Mouse (Mus musculus) C2C12 (cell line): ENCODE measurements around the gene Tmem117. TPM values are rescaled to one million over a fixed set of nuclear protein-coding genes. Genes with fewer than 3 reads are reported as not detected.

ENCODE experiments used
- H3K27me3 ChIP-seq: one replicate; pipeline ENCODE4 v1.6.1; 2011; ENCODE audit not compliant: control insufficient read depth, insufficient read depth, insufficient read length
- H3K36me3 ChIP-seq: one replicate; pipeline ENCODE4 v1.6.1; 2011; ENCODE audit not compliant: control insufficient read depth, insufficient read depth
- H3K4me3 ChIP-seq: one replicate; pipeline ENCODE4 v1.5.1; 2011; ENCODE audit warnings: mild to moderate bottlenecking, control low read depth; ENCODE audit not compliant: poor library complexity, insufficient read depth, severe bottlenecking
- H3K79me2 ChIP-seq: one replicate; pipeline ENCODE4 v1.6.1; 2011; ENCODE audit not compliant: control insufficient read depth, insufficient read depth
- H3K79me3 ChIP-seq: one replicate; pipeline ENCODE4 v1.6.1; 2011; ENCODE audit warnings: low read depth, control low read depth
- H3ac ChIP-seq: one replicate; pipeline ENCODE3; 2011; ENCODE audit warnings: low read depth; ENCODE audit not compliant: control insufficient read depth, insufficient read length
- CEBPB ChIP-seq: IDR thresholded peaks from one replicate; pipeline ENCODE4 v1.6.1; 2011; ENCODE audit warnings: low read depth, mild to moderate bottlenecking, control low read depth, moderate library complexity
- CTCF ChIP-seq: IDR thresholded peaks from one replicate; pipeline ENCODE4 v1.5.1; 2011; ENCODE audit not compliant: control insufficient read depth, insufficient read depth, insufficient read length
- FOSL1 ChIP-seq: IDR thresholded peaks from one replicate; pipeline ENCODE4 v1.8.0; 2011; ENCODE audit warnings: mild to moderate bottlenecking, low read length; ENCODE audit not compliant: poor library complexity, insufficient read depth, severe bottlenecking
- MAX ChIP-seq: IDR thresholded peaks from one replicate; pipeline ENCODE4 v1.6.1; 2011; ENCODE audit warnings: mild to moderate bottlenecking, control low read depth
- MYOD1 ChIP-seq: IDR thresholded peaks from one replicate; pipeline ENCODE4 v1.6.1; 2011; ENCODE audit warnings: low read depth; ENCODE audit not compliant: control insufficient read depth, insufficient read length
- MYOG ChIP-seq: IDR thresholded peaks from one replicate; pipeline ENCODE4 v1.6.1; 2011; ENCODE audit not compliant: control insufficient read depth, insufficient read length; ENCODE audit errors: extremely low read depth
- USF1 ChIP-seq: IDR thresholded peaks from one replicate; pipeline ENCODE4 v1.6.1; 2011; ENCODE audit warnings: low read depth, mild to moderate bottlenecking, control low read depth, moderate library complexity
- polyA plus RNA-seq: library from polyadenylated mRNA; unstranded; fragments of >200 nt; fragmentation: generic; extraction: Trizol; gene quantifications from one replicate; pipeline ENCODE4 v1.2.1, GENCODE M21; 2012; ENCODE audit warnings: missing spikeins

Tmem117 gene
- polyA plus RNA-seq, 1 experiment = 0.06 TPM

DNA sequence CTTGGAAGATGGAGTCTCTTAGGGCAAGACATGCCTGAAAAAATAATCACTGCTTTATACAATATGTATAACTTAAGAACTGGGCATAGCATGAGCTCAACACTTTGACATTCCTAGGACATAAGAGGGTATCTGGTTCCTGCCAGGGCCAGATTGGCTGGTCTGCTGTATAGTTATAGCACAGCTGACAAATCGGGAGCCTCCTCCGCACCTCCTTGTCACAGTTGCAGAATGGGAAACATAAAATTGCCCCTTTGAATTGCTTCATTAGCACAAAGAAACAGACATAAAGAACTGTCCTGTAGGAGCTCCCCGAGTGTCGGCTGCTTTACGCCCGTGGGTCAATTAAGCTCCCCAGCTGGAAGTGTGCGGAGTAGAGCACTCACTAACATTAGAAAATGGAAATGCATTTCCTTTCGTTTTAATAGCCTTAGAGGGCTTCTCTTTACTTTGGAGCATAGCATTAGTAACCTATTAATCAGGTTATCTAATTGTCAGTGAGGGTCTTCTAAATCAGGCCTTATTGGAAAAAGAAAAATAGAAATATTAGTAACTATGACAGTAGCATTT, 426.1 kb downstream of the Tmem117 start:
- TF ChIP-seq MYOD1 = no peak
- no peak for TF ChIP-seq MAX
- no peak for TF ChIP-seq FOSL1
- TF ChIP-seq MYOG = no peak
- TF ChIP-seq USF1 = no peak
- TF ChIP-seq CTCF = no peak
- TF ChIP-seq CEBPB = no peak
- H3K36me3 ChIP-seq = no peaks in the 10 kb centered on the region
- no peaks in the 10 kb centered on the region for H3K79me2 ChIP-seq
- peaks cover 9% of the 10 kb centered on the region for H3K27me3 ChIP-seq
- no peak overlapping the region for H3K4me3 ChIP-seq
- no peaks in the 10 kb centered on the region for H3K79me3 ChIP-seq
- H3ac ChIP-seq = no peak overlapping the region

DNA sequence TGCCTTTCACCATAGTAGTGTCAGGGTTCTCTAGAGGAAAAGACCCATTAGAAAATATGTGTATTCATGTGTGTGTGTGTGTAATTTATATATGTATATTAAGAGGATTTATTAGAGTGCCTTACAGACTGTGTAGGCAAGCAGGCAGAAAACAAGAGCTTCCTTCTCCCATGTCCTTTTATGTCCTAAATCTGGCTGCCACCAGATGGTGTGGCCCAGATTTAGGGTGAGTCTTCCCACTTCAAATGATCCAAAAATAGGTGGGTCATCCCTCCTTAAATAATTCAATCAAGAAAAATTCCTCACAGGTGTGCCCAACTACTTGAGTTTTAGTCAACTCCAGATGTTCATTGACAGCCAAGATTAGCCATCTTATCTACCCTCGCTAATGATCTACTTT, 439.0 kb downstream of the Tmem117 start:
- Histone ChIP-seq H3K27me3 (peaks cover 4% of the 10 kb centered on the region), H3K4me3 (no peak overlapping the region), H3K36me3 (no peaks in the 10 kb centered on the region), H3ac (no peak overlapping the region), H3K79me3 (no peaks in the 10 kb centered on the region), H3K79me2 (no peaks in the 10 kb centered on the region)
- TF ChIP-seq USF1 (no peak), MAX (no peak), CTCF (no peak), MYOD1 (no peak), CEBPB (no peak), FOSL1 (no peak), MYOG (no peak)

DNA sequence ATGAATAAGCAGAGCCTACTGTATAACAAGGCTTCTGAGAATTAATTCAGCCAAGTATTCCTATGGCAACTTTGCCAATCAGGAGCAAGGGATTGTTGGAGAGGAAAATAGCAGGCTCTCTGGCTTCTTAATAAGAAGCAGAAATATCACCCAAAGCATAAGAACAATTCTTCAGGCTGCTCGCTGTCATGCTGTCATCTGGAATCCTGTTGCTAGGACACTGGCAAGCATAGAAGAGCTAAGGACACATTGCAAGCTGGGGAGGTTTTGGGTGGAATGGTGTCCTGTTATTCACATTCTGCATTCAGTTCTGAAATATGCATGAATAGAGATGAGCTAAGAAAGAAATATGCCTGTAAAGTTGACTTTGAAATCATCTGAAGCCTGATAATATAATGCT, 439.8 kb downstream of the Tmem117 start:
- TF ChIP-seq FOSL1 = no peak
- TF ChIP-seq USF1 = no peak
- no peak for TF ChIP-seq CEBPB
- no peak for TF ChIP-seq MYOG
- TF ChIP-seq MYOD1 = no peak
- no peak for TF ChIP-seq MAX
- TF ChIP-seq CTCF = no peak
- no peaks in the 10 kb centered on the region for H3K79me2 ChIP-seq
- H3K79me3 ChIP-seq = no peaks in the 10 kb centered on the region
- no peaks in the 10 kb centered on the region for H3K36me3 ChIP-seq
- H3ac ChIP-seq = no peak overlapping the region
- H3K4me3 ChIP-seq = no peak overlapping the region
- no peaks in the 10 kb centered on the region for H3K27me3 ChIP-seq

DNA sequence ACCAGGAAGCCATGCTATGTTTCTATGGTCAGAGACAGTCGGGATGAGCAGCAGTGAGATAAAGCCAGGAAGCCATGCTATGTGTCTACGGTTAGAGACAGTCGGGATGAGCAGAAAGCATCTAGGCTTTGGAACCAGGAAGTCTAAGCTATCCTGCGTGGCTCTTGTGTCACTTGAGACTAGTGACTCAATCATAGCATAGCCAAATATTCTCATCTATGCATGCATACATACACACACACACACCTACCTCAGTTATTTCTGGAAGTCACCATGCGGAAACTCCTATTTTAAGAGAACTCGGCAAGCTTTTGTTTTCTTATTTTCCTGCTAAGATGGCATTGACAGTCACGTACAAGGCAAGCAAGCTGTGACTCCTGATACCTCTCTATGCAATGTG, 441.8 kb downstream of the Tmem117 start:
- TF ChIP-seq MYOD1 = no peak
- TF ChIP-seq MYOG = no peak
- no peak for TF ChIP-seq MAX
- TF ChIP-seq CTCF = no peak
- no peak for TF ChIP-seq USF1
- TF ChIP-seq FOSL1 = no peak
- H3ac ChIP-seq = no peak overlapping the region
- H3K4me3 ChIP-seq = no peak overlapping the region
- H3K79me2 ChIP-seq = no peaks in the 10 kb centered on the region
- H3K79me3 ChIP-seq = no peaks in the 10 kb centered on the region
- H3K27me3 ChIP-seq = peaks cover 4% of the 10 kb centered on the region
- no peaks in the 10 kb centered on the region for H3K36me3 ChIP-seq

DNA sequence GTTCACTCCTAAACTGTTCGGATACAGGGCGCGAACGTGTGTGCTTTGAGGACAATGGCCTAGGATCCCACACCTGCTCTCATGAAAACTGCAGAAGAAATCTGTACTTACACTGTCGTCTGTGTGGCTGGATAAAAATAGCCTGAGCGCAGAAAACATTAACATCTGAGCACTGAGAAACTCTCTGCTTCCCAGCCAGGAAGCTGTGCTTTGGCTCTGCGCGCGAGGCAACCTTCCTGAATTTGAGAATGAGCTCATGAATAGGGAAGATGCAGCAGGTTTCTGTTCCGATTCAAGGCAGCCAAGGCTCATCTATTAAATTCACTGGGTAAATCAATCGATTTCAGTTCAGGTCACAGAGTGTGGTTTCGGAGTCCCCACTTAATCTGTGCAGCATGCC, 446.3 kb downstream of the Tmem117 start:
- Histone ChIP-seq H3K27me3 (peaks cover 4% of the 10 kb centered on the region), H3K79me2 (no peaks in the 10 kb centered on the region), H3K79me3 (no peaks in the 10 kb centered on the region), H3K36me3 (no peaks in the 10 kb centered on the region), H3K4me3 (no peak overlapping the region), H3ac (no peak overlapping the region)
- no peak for TF ChIP-seq MYOD1

DNA sequence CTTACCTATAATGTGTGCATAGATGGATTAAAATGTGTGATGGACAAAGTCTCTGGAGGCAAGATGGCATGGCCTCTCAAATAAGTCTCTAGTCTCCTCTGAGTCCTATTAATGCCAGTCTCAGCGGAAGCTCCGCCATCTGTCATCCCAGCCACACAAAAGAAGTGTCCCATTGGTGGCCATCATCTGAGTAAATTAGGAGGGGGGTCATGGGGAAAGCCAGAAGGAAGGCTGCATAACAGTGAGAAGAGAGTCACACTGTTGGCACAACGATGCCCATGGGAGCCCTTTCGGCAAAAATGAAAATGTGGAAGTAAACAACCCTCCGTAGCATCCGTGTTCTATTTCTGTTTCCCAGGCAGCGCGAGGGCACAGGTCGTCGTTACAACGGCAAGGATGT, 452.6 kb downstream of the Tmem117 start:
- H3K79me3 ChIP-seq = no peaks in the 10 kb centered on the region
- TF ChIP-seq CEBPB (no peak), MYOD1 (no peak), CTCF (no peak), FOSL1 (no peak), USF1 (no peak), MAX (no peak), MYOG (no peak)
- no peaks in the 10 kb centered on the region for H3K27me3 ChIP-seq

More for the DNA sequence above, 452.6 kb downstream of the Tmem117 start:
- Histone ChIP-seq H3ac (no peak overlapping the region), H3K4me3 (no peak overlapping the region), H3K79me2 (no peaks in the 10 kb centered on the region), H3K36me3 (no peaks in the 10 kb centered on the region)
